In the genomic region with DNA sequence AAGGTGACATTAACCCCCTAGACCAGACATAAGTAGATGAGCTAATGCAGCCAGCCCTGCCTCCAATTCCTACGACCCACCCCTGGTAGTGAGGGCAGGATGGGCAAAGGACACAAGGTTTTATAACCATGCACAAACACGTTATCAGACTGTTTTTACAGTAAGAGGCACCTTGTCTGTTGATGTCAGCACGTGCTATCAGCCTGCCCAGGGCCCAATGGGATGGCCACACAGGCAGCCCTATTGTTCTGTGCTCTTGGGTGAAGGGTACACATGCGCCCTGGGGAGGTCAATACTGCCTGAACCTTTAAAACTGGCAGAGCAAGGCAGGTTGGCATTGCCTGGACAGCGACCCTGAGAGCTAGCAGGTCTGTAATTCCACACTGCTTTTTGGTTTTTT, we compare ENCODE assay signal across 28 mouse cellular contexts. TPM values are rescaled to one million over a fixed set of nuclear protein-coding genes. Genes with fewer than 3 reads are reported as not detected.
DNase-seq lines count a peak whose midpoint lies in the region; ATAC-seq and TF ChIP-seq lines count a peak whose summit lies in the region.
"Had no signal": no experiment of that assay in that cellular context is flagged by ENCODE, and none has a peak within 500 bp of the region (broad histone marks: within the 10 kb centered on the region; RNA-seq: fewer than 3 reads in every experiment).

TSS of gene Dnase1 (plus strand) at position 136 of the 400 bp plus-strand sequence.

- TF ChIP-seq CTCF in liver, adult 2 months (IDR thresholded peaks at IDR 0.05; ENCODE audit: low read depth, low read length) = no peak
- TF ChIP-seq CTCF in intestine, postnatal 0 days (IDR thresholded peaks at IDR 0.05; ENCODE audit: low read depth) = no peak

- DNase-seq in kidney, adult 18-20 months = peak; percentile 59
- DNase-seq in kidney, postnatal 14 days = no peak
- peak; percentile 20 for DNase-seq in liver, adult 2 months (ENCODE audit: extremely low read depth, low read depth, low spot score)
- DNase-seq in gastrocnemius, postnatal 25 days = no peak
- DNase-seq in cerebellum, postnatal 36 days = no peak
- DNase-seq: adrenal gland, adult 2 months; cerebellum, adult 2 months; cerebellum, postnatal 25 days; gastrocnemius, postnatal 10 days; heart, postnatal 36 days; layer of hippocampus, adult 9-11 months; liver; retina, postnatal 1 day; right cerebral cortex, postnatal 14 days; thymus, adult 2 months; thymus, postnatal 36 days had no signal

- no peaks in the 10 kb centered on the region for H3K27me3 ChIP-seq in liver, adult 2 months (ENCODE audit: control insufficient read depth, insufficient read depth, low read length)
- H3K27me3 ChIP-seq in liver, embryonic 12.5 days (replicated peaks) = no peaks in the 10 kb centered on the region
- H3K27me3 ChIP-seq in intestine, postnatal 0 days (replicated peaks; ENCODE audit: control insufficient read depth, insufficient read depth, low read length) = no peaks in the 10 kb centered on the region
- H3K27me3 ChIP-seq: forebrain, embryonic 13.5 days; hindbrain, embryonic 13.5 days; lung, embryonic 15.5 days; midbrain, embryonic 15.5 days; neural tube, embryonic 15.5 days had no signal

- H3K9me3 ChIP-seq in liver, embryonic 12.5 days (replicated peaks) = no peaks in the 10 kb centered on the region
- no peaks in the 10 kb centered on the region for H3K9me3 ChIP-seq in intestine, postnatal 0 days (ENCODE audit: control insufficient read depth)
- H3K9me3 ChIP-seq: forebrain, embryonic 13.5 days; heart, embryonic 10.5 days; hindbrain, embryonic 13.5 days; lung, embryonic 15.5 days; midbrain, embryonic 10.5 days; midbrain, embryonic 15.5 days; neural tube, embryonic 15.5 days had no signal

- 67% methylated on average over 5 of the region's 5 CpGs for WGBS in liver, adult 2 months
- WGBS in liver, embryonic 12.5 days (ENCODE audit: insufficient replicate concordance) = 72% methylated on average over 5 of the region's 5 CpGs
- 42% methylated on average over 5 of the region's 5 CpGs for WGBS in intestine, postnatal 0 days

- H3K4me3 ChIP-seq in liver, adult 2 months (ENCODE audit: insufficient read depth, low read depth, low read length) = no peak within 1 kb of the TSS
- no peak within 1 kb of the TSS for H3K4me3 ChIP-seq in liver, embryonic 12.5 days
- H3K4me3 ChIP-seq in intestine, postnatal 0 days (ENCODE audit: low read depth, low read length) = no peak within 1 kb of the TSS
- H3K4me3 ChIP-seq: forebrain, embryonic 13.5 days; heart, embryonic 10.5 days; hindbrain, embryonic 13.5 days; lung, embryonic 15.5 days; midbrain, embryonic 10.5 days; midbrain, embryonic 15.5 days; neural tube, embryonic 15.5 days had no signal

- peaks cover 26% of the 10 kb centered on the region for H3K36me3 ChIP-seq in liver, adult 2 months (ENCODE audit: control insufficient read depth, insufficient read depth, low read length)
- H3K36me3 ChIP-seq in liver, embryonic 12.5 days = peaks cover 56% of the 10 kb centered on the region
- peaks cover 40% of the 10 kb centered on the region for H3K36me3 ChIP-seq in intestine, postnatal 0 days (ENCODE audit: control insufficient read depth, insufficient read depth)

- H3K4me2 ChIP-seq in liver, embryonic 12.5 days = no peak within 1 kb of the TSS
- no peak within 1 kb of the TSS; the same call in 1 of the 2 replicates for H3K4me2 ChIP-seq in intestine, postnatal 0 days (replicated peaks; ENCODE audit: low read depth)
- H3K4me2 ChIP-seq: forebrain, embryonic 13.5 days; hindbrain, embryonic 13.5 days; lung, embryonic 15.5 days; midbrain, embryonic 15.5 days; neural tube, embryonic 15.5 days had no signal

- no peak for TF ChIP-seq POLR2A in liver, adult 2 months (IDR thresholded peaks at IDR 0.05; ENCODE audit: extremely low read depth, insufficient read depth, low read length)

- no peak within 1 kb of the TSS for H3K9ac ChIP-seq in liver, adult 2 months (ENCODE audit: low read depth, low read length)
- no peak within 1 kb of the TSS for H3K9ac ChIP-seq in liver, embryonic 12.5 days
- no peak within 1 kb of the TSS for H3K9ac ChIP-seq in intestine, postnatal 0 days (ENCODE audit: low read depth, low read length)
- H3K9ac ChIP-seq: forebrain, embryonic 13.5 days; hindbrain, embryonic 13.5 days; lung, embryonic 15.5 days; midbrain, embryonic 15.5 days; neural tube, embryonic 15.5 days had no signal

- no peaks in the 10 kb centered on the region for H3K79me2 ChIP-seq in liver, adult 2 months (ENCODE audit: control insufficient read depth, insufficient read depth, low read length)

- ATAC-seq in liver, embryonic 12.5 days = no peak
- ATAC-seq in intestine, postnatal 0 days = peak; percentile 39
- ATAC-seq: forebrain, embryonic 13.5 days; midbrain, embryonic 15.5 days had no signal

- H3K27ac ChIP-seq in liver, adult 2 months (replicated peaks; ENCODE audit: insufficient read depth, low read depth, low read length) = no peak within 1 kb of the TSS
- H3K27ac ChIP-seq in liver, embryonic 12.5 days = no peak within 1 kb of the TSS
- H3K27ac ChIP-seq in intestine, postnatal 0 days (ENCODE audit: low read depth, low read length) = no peak within 1 kb of the TSS
- H3K27ac ChIP-seq: forebrain, embryonic 13.5 days; heart, embryonic 10.5 days; hindbrain, embryonic 13.5 days; lung, embryonic 15.5 days; midbrain, embryonic 10.5 days; midbrain, embryonic 15.5 days; neural tube, embryonic 15.5 days had no signal

- H3K4me1 ChIP-seq in liver, adult 2 months (ENCODE audit: control insufficient read depth, insufficient read depth, low read length) = peaks cover 10% of the 10 kb centered on the region
- peaks cover 33% of the 10 kb centered on the region for H3K4me1 ChIP-seq in liver, embryonic 12.5 days
- H3K4me1 ChIP-seq in intestine, postnatal 0 days (replicated peaks; ENCODE audit: control insufficient read depth, insufficient read depth, low read length) = no peaks in the 10 kb centered on the region; the same call in 1 of the 2 replicates
- H3K4me1 ChIP-seq: forebrain, embryonic 13.5 days; heart, embryonic 10.5 days; hindbrain, embryonic 13.5 days; lung, embryonic 15.5 days; midbrain, embryonic 15.5 days; neural tube, embryonic 15.5 days had no signal

RNA-seq across cellular contexts. Expression of gene Dnase1, which starts in this region (rescaled TPM):
- 0.13 TPM in 1 of 2 replicates, not detected in the other for total RNA-seq in liver, adult 2 months (2014; rRNA removed)
- 0.16 and 0.24 TPM in 2 replicates for polyA plus RNA-seq in liver, adult 2 months (2012; rRNA removed)
- polyA plus RNA-seq in liver, embryonic 12.5 days (2016; fragmentation: Nextera tagmentation; extraction: Ambion mirVana) = 2.1 and 3.2 TPM in 2 replicates
- 8.0 and 8.9 TPM in 2 replicates for polyA plus RNA-seq in intestine, postnatal 0 days (2015; fragmentation: Nextera tagmentation; extraction: Ambion mirVana)
- total RNA-seq in gastrocnemius, postnatal 25 days (2021) = not detected
- total RNA-seq: adrenal gland, adult 2 months; gastrocnemius, postnatal 10 days; granulocyte monocyte progenitor cell, adult 5-6 weeks; heart, postnatal 36 days; left cerebral cortex, adult 18-20 months; left cerebral cortex, postnatal 14 days had no signal
- polyA plus RNA-seq: adrenal gland, adult 2 months had no signal

Comparison
In these comparisons a context has a peak if more than half of its experiments do, and no peak if none do; other contexts are left out.
1. Peak in DNase-seq in liver, adult 2 months; RNA of the gene not detected or under 1 TPM.